Mouse (Mus musculus) embryonic facial prominence, embryonic 10.5 days (tissue): ENCODE measurements around the gene Eva1b. TPM values are rescaled to one million over a fixed set of nuclear protein-coding genes. Genes with fewer than 3 reads are reported as not detected.
"Not testable (repeated sequence)": the region's sequence is repeated elsewhere in the genome, so short reads cannot be mapped to it uniquely, and the experiment has no call there.

Experiments
- DNase-seq: peaks from one replicate; pipeline ENCODE4 v3.0.0-alpha.2; 2017; ENCODE audit warnings: low spot score
- H3K27ac ChIP-seq: fragments of 300-500 bp; sonication (generic); replicated peaks from 2 replicates; pipeline ENCODE4 v1.5.1; 2016; ENCODE audit warnings: mild to moderate bottlenecking
- H3K27me3 ChIP-seq: fragments of 300-500 bp; sonication (generic); replicated peaks from 2 replicates; pipeline ENCODE4 v1.6.1; 2016; ENCODE audit warnings: low read depth, mild to moderate bottlenecking; ENCODE audit not compliant: poor library complexity, severe bottlenecking
- H3K36me3 ChIP-seq: fragments of 300-500 bp; sonication (generic); replicated peaks from 2 replicates; pipeline ENCODE4 v1.6.1; 2016; ENCODE audit warnings: mild to moderate bottlenecking, moderate library complexity
- H3K4me1 ChIP-seq: fragments of 300-500 bp; sonication (generic); 2 replicates; pipeline ENCODE4 v1.6.1; 2016
- H3K4me3 ChIP-seq: fragments of 300-500 bp; sonication (generic); 2 replicates; pipeline ENCODE4 v1.5.1; 2016; ENCODE audit warnings: mild to moderate bottlenecking, moderate library complexity
- H3K9me3 ChIP-seq: fragments of 300-500 bp; sonication (generic); 2 replicates; pipeline ENCODE4 v1.6.1; 2016; ENCODE audit warnings: mild to moderate bottlenecking
- WGBS: fragments of 180-500 bp; shearing (Covaris S2); methylation state at CpG from one replicate; pipeline ENCODE4 v1.1.7; 2016; 5-methylcytosine and 5-hydroxymethylcytosine counted together
- polyA plus RNA-seq: library from polyadenylated mRNA; unstranded; fragments of >200 nt; fragmentation: Nextera tagmentation; extraction: Ambion mirVana; gene quantifications from 2 replicates; pipeline ENCODE4 v1.2.1, GENCODE M21; 2016

Eva1b gene
- polyA plus RNA-seq, 1 experiment from 2014 or later, result 38.9 TPM

DNA sequence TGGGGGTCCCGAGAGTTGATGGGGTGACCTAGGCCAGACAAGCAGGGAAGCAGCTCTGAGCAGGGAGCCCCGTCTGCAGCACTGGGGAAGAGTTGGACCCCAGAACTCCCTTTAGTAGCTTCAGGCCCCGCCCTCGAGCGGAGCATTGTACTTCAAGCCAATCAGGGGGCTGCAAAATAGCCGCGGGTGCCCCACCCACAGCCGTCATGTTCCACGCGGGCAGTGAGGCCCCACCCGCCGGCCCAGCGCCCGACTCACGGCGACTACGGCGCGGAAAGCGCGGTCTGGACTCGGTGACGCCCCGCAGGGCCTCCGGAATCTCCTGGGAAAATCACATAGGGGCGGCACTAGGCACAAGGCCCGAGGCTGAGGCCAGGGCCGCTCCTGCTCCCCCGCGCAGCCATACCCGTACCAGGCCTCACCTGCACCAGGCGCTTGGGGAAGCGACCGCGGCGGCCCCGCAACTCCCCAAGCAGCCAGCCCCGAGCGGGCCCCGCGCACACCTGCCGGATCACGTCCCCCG lies 15.1 kb downstream of the Eva1b start:
- 1% methylated on average over 44 of the region's 44 CpGs for WGBS
- H3K27me3 ChIP-seq, result no peaks in the 10 kb centered on the region
- H3K27ac ChIP-seq, result peak overlapping the region; percentile 83
- DNase-seq, result peak; percentile 89
- H3K4me1 ChIP-seq, result peaks cover 23% of the 10 kb centered on the region
- peaks cover 34% of the 10 kb centered on the region for H3K36me3 ChIP-seq
- no peaks in the 10 kb centered on the region; the same call in 1 of the 2 replicates for H3K9me3 ChIP-seq
- H3K4me3 ChIP-seq, result peak overlapping the region; percentile 71

DNA sequence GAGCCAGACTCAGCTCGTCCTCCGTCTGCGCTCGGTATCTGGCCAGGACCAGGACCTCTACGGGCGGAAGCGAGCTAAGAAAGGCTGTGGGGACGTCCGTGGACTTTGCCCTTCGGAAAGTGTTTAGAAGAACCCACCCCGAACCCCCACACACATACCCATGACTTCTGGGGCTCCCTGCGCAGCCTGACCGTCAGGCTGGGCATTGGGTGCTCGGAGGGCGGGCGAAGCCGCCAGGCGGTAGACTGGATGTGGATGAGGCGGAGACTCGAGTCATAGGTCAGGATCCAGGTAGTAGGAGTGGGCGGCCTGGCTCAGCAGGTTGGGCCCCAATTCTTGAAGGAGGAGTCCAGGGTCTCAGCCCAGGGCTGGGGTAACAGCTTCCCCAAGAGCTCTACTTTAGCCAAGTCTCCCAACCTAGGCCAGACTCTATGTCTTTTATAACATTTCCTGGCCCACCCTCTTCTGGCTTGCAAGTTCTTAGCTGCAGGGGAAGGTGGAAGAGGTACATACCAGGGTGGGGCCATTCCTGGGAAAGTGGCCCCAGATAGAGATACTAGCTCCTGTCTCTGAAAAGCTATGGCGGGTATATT lies 15.6 kb downstream of the Eva1b start, which contains the start of gene Sh3d21:
Gene Sh3d21 (minus strand): TSS at position 425 of the 593 bp plus-strand sequence.
- DNase-seq, result peak; percentile 52
- H3K36me3 ChIP-seq, result peaks cover 39% of the 10 kb centered on the region
- H3K27me3 ChIP-seq, result no peaks in the 10 kb centered on the region
- H3K27ac ChIP-seq, result peak within 1 kb of the TSS; percentile 83
- no peaks in the 10 kb centered on the region for H3K9me3 ChIP-seq
- H3K4me3 ChIP-seq, result peak within 1 kb of the TSS; percentile 71
- peaks cover 23% of the 10 kb centered on the region for H3K4me1 ChIP-seq
- 5% methylated on average over 22 of the region's 22 CpGs for WGBS

DNA sequence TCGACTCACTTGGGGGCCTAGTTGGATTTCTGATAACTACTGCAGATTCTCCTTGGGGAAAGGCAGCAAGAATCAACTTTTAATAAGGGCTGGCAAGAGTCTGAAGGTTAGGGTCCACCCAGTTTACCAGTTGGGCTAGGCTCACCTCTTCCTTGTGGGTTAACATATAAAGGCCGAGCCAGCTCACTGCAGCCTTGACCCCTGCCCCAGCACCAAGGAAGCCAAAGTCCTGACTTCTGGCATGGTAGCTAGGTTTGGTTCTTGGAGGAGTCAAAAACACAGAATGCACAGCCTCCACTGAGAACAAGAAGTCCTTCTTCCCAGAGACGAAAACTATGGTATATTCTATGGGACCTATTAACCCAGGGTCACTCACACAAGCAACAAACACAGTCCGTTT lies 16.1 kb downstream of the Eva1b start:
- peaks cover 44% of the 10 kb centered on the region for H3K36me3 ChIP-seq
- H3K4me3 ChIP-seq, result peak overlapping the region; percentile 71; the same call in 1 of the 2 replicates
- no peak overlapping the region for H3K27ac ChIP-seq
- 66% methylated on average over 4 of the region's 4 CpGs for WGBS
- H3K9me3 ChIP-seq, result no peaks in the 10 kb centered on the region
- no peak for DNase-seq
- peaks cover 23% of the 10 kb centered on the region for H3K4me1 ChIP-seq
- no peaks in the 10 kb centered on the region for H3K27me3 ChIP-seq

DNA sequence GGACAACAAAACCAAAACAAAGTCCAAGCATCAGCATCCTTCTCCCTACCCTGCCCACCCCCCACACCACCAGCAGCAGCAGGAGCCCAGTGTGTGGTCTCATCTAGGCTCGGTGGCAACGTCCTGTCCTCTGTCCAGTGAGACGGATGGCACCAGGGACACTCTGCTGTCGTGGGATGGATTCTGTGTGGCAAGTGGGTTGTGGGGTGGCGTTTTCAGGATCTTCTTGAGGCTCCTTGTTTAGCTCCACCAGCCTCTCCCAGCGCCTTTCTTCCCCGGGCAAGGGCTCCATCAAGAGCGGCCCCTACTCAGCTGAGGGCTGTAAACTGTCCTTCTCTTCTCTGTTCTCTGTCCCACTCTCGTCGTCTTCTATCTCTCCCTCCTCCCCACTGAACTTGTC lies 17.5 kb downstream of the Eva1b start:
- WGBS, result 73% methylated on average over 9 of the region's 10 CpGs

DNA sequence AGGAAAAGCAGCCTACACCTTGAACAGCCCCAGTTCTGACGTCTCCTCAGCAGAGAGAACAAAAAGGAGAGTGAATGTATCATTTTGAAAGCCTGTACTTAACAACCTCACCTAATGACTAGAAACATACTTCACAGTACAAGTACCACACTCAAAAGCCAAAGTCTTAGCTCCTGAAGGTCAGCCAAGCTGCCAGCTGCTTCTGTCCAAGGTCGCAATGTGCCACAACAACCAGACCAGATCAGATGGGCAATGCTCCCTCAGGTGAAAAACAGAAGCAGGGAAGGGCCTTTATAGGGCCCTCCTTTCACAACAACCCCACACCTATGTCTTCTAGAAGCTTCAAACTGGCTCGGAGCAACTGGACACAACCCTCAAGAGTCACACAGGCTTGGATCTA lies 18.5 kb downstream of the Eva1b start:
- Histone ChIP-seq H3K4me1 (peaks cover 23% of the 10 kb centered on the region), H3K4me3 (no peak overlapping the region), H3K36me3 (peaks cover 68% of the 10 kb centered on the region), H3K9me3 (no peaks in the 10 kb centered on the region), H3K27me3 (no peaks in the 10 kb centered on the region), H3K27ac (no peak overlapping the region)
- WGBS, result 87% methylated on average over 3 of the region's 3 CpGs
- no peak for DNase-seq

More for the DNA sequence above, 17.5 kb downstream of the Eva1b start:
- H3K4me3 ChIP-seq, H3K27me3 ChIP-seq, H3K9me3 ChIP-seq, H3K27ac ChIP-seq, DNase-seq: not testable (repeated sequence)
- Histone ChIP-seq H3K4me1 (peaks cover 23% of the 10 kb centered on the region), H3K36me3 (peaks cover 59% of the 10 kb centered on the region)

DNA sequence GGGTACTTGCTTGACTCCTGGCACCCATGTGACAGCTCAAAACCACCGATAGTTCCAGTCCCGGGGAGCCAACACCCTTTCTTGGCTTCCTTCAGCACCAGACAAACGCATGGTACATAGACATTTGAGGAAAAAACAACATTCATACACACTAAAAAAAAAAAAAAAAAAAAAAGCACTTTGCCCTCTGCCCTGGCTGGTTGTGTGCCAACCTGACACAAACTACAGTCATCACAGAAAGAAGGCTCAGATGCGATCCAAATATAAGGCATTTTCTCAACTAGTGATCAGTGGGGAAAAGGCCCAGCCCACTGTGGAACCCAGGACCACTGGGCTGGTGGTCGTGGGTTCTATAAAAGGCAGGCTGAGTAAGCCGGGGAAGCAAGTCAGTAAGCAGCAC lies 21.3 kb downstream of the Eva1b start:
- peaks cover 91% of the 10 kb centered on the region for H3K36me3 ChIP-seq
- 92% methylated on average over 6 of the region's 6 CpGs for WGBS

DNA sequence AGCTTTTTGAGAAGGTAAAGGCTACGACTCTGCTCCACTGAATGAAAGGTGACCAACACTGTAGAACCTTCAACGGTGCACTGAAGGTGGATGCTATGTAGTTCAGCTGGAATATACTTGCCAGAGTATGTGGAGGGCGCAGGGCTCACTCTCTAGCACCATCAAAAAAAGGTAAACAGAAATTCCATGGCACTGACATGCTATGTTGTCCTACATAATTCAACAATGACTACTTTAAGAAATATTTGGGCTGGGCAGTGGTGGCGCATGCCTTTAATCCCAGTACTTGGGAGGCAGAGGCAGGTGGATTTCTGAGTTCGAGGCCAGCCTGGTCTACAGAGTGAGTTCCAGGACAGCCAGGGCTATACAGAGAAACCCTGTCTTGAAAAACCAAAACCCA lies 23.2 kb downstream of the Eva1b start:
- DNase-seq, H3K27ac ChIP-seq, H3K27me3 ChIP-seq, H3K4me3 ChIP-seq, H3K4me1 ChIP-seq, H3K9me3 ChIP-seq: not testable (repeated sequence)
- WGBS, result 98% methylated on average over 5 of the region's 5 CpGs
- H3K36me3 ChIP-seq, result peaks cover 100% of the 10 kb centered on the region

More for the DNA sequence above, 21.3 kb downstream of the Eva1b start:
- Histone ChIP-seq H3K4me3 (no peak overlapping the region), H3K27me3 (no peaks in the 10 kb centered on the region), H3K27ac (no peak overlapping the region), H3K4me1 (no peaks in the 10 kb centered on the region), H3K9me3 (no peaks in the 10 kb centered on the region)
- DNase-seq, result no peak

DNA sequence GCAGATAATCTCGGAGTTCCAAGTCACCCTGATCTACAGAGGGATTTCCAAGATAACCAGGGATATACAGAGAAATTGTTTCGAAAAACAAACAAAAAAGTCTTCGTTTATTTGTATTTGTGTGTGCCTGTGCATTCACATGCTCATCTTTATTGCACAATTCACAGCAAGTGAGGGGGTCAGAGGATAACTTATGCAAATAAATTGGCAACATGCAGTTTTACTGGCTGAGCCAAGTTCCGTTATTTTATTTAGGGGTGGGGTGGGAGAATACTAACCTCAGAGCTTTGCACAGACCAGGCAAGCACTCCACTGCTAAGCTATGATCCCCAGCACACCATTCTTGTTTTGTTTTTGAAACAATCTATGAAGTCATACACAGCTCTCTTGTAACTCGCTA lies 26.3 kb downstream of the Eva1b start:
- Histone ChIP-seq H3K27me3 (no peaks in the 10 kb centered on the region), H3K27ac (no peak overlapping the region), H3K9me3 (no peaks in the 10 kb centered on the region), H3K4me3 (no peak overlapping the region), H3K4me1 (no peaks in the 10 kb centered on the region), H3K36me3 (peaks cover 97% of the 10 kb centered on the region)
- no peak for DNase-seq
- WGBS, result 93% methylated on average over 5 of the region's 5 CpGs

DNA sequence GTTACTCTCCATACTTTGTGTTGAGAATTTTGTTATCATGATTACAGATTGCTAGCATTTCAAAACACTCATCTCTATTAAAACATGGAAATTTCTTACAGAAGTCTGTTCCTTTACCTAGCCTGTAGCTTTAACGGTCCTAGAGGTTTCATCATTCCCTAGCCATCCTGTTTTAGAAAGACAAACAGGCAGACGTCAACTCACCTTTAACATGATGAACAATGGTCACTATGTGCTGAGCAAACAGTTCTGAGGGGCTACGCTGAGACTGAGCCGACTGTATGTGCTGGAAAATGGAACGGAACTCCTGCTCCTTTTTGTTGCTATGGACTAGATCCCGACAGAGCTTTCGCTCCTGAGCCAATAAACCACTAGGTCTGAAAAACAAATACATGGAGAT lies 28.4 kb downstream of the Eva1b start:
- DNase-seq, H3K9me3 ChIP-seq, H3K4me1 ChIP-seq, H3K27ac ChIP-seq, H3K4me3 ChIP-seq, H3K27me3 ChIP-seq: not testable (repeated sequence)
- H3K36me3 ChIP-seq, result peaks cover 97% of the 10 kb centered on the region
- WGBS, result 95% methylated on average over 7 of the region's 7 CpGs

DNA sequence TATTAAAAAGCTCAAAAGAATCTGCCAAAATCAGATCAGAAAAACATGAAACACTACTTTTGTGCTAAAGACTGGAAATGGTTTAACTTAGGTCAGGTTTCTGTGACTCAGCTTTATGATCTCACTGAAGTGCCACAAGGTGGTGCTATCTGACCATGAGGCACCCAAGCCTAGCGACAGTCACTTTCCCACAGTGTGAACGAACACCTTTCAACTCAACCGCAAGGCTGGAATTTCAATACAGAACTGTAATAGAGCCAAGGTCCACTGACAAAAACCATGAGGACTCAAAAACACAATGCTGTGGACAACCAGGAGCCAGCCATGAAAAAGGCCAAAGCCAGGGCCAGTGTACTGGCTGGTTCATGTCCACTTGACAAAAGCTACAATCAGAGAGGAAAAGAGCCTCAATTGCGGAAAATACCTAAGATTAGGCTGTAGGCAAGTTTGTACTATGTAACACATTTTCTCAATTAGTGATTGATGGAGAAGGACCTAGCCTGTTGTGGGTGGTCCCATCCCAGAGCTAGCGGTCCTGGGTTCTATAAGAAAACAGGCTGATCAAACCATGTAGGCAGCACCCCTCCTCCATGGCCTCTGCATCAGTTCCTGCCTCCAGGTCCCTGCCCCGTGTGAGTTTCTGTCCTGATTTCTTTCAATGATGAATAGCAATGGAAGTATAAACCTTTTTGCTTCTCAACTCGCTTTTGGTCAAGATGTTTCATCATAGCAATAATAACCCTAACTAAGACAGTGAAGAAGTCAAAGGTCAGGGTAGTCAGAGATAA lies 33.8 kb downstream of the Eva1b start:
- DNase-seq, result peak; percentile 30
- Histone ChIP-seq H3K4me3 (no peak overlapping the region), H3K36me3 (peaks cover 96% of the 10 kb centered on the region), H3K27me3 (no peaks in the 10 kb centered on the region), H3K27ac (no peak overlapping the region), H3K4me1 (no peaks in the 10 kb centered on the region), H3K9me3 (no peaks in the 10 kb centered on the region)
- WGBS, result 75% methylated on average over 7 of the region's 7 CpGs

DNA sequence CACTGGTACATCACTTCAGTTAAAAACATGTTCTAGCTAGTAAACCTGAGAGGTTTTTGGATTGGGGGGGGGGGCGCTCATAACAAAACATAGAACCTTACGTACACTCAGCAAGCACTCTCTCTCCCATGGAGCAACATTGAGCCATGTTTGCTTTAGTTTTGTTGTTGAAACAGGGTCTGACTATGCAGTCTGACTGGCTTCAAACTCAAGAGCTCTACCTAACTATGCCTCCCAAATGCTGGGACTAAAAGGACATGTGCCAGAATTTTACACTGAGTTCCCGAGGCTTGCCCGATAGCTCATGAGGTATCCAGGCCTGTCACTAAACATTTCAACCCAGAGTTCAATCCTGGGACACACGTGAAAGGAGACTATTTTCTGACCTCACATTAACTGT lies 35.5 kb downstream of the Eva1b start:
- WGBS, result 91% methylated on average over 5 of the region's 5 CpGs
- Histone ChIP-seq H3K27me3 (no peaks in the 10 kb centered on the region), H3K4me3 (no peak overlapping the region), H3K36me3 (peaks cover 97% of the 10 kb centered on the region), H3K27ac (no peak overlapping the region), H3K4me1 (no peaks in the 10 kb centered on the region), H3K9me3 (no peaks in the 10 kb centered on the region)
- DNase-seq, result no peak

DNA sequence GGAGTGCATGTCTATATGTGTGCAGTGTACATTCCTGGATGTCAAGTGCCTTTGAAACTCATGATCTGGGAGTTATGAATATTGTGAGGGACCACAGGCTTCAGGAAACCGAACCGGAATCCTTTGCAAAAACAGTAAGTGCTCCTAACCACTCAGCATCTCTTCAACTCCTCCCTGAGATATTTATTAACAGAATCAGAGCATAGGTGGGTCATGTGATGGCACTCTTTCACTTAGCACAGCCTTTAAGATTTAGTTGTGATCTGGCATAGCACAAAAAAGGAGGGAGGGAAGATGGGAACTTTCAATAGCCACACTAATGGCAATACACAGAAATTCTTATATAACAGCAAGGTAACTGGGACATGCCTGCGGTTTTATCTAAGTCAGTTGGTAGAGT lies 39.6 kb downstream of the Eva1b start:
- 92% methylated on average over 3 of the region's 3 CpGs for WGBS
- Histone ChIP-seq H3K36me3 (peaks cover 99% of the 10 kb centered on the region), H3K9me3 (no peaks in the 10 kb centered on the region), H3K27ac (no peak overlapping the region), H3K4me3 (no peak overlapping the region), H3K4me1 (no peaks in the 10 kb centered on the region), H3K27me3 (no peaks in the 10 kb centered on the region)
- DNase-seq, result no peak

DNA sequence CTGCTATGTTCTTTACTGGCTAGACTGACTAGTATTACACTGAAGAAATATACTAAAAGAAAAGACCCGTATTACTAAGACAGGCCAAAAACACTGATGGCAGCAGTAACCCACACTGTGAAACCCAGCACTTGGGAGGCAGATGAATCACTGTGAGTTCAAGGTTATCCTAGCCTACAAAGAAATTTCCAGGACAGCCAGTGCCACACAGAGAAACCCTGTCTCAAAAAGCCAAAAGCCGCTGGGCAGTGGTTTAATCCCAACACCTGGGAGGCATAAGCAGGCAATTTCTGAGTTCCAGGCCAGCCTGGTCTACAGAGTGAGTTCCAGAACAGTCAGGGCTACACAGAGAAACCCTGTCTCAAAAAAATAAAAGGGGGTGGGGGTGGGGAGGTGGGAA lies 43.1 kb downstream of the Eva1b start:
- Histone ChIP-seq H3K27me3 (no peaks in the 10 kb centered on the region), H3K36me3 (peaks cover 100% of the 10 kb centered on the region), H3K4me1 (no peaks in the 10 kb centered on the region), H3K27ac (no peak overlapping the region), H3K9me3 (no peaks in the 10 kb centered on the region), H3K4me3 (no peak overlapping the region)
- DNase-seq, result no peak
- WGBS, result 93% methylated on average over 2 of the region's 2 CpGs
